Mouse (Mus musculus): ENCODE measurements around the gene Pofut1.

DNA sequence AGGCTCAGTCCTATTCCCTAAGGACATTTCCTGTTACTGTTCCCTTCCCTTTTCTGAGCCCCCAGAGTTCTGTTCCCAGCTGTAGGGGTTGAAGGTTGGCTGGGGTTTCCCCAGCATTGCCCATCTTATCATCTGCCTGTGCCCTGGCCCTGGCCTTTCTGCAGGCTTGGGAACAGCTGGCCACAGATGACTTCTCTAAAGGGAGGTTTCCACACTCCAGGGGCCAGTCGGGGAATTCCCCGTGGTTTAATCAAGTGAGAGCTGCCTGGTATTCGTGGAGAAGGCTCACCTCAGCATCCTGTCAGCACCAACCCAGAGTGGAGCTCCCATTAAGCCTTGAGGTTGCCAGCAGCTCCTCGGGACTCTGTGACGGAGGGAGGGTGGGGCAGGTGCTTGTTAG lies 42.8 kb upstream of the Pofut1 start:
- TF ChIP-seq CTCF (IDR thresholded peaks at IDR 0.05) (no peak), POLR2A (IDR thresholded peaks at IDR 0.05; ENCODE audit: insufficient read depth, low read depth, low read length) (no peak), EP300 (IDR thresholded peaks at IDR 0.05; ENCODE audit: insufficient read depth, low read depth, low read length) (no peak)
